Mouse (Mus musculus): ENCODE results near the gene Zfr. TPM values are rescaled to one million over a fixed set of nuclear protein-coding genes. Genes with fewer than 3 reads are reported as not detected.

Gene Zfr
- polyA plus RNA-seq, 1 experiment: 218 TPM

- DNase-seq: peak; percentile 66
- no peaks in the 10 kb centered on the region for H3K27me3 ChIP-seq (ENCODE audit: control insufficient read depth, insufficient read depth, low read length)
- TF ChIP-seq CTCF (IDR thresholded peaks at IDR 0.05; ENCODE audit: borderline replicate concordance, control insufficient read depth, extremely low read depth, insufficient read depth, low read length, poor library complexity) (no peak), POLR2A (IDR thresholded peaks at IDR 0.05; ENCODE audit: control insufficient read depth, extremely low read depth, insufficient read depth, low read length, poor library complexity) (no peak)
- H3K4me1 ChIP-seq (replicated peaks; ENCODE audit: control insufficient read depth, insufficient read depth, low read length): no peaks in the 10 kb centered on the region
- no peak overlapping the region for H3K4me3 ChIP-seq (ENCODE audit: control insufficient read depth, insufficient read depth, low read length)
- no peak overlapping the region for H3K27ac ChIP-seq (ENCODE audit: control insufficient read depth, insufficient read depth, low read length)
- 63% methylated on average over 10 of the region's 10 CpGs for WGBS
- H3K36me3 ChIP-seq (ENCODE audit: control insufficient read depth, insufficient read depth, low read length): no peaks in the 10 kb centered on the region
These were observed 25.7 kb upstream of the Zfr start for GRCm38 (mm10) chr15:12091781-12092458.

DNA sequence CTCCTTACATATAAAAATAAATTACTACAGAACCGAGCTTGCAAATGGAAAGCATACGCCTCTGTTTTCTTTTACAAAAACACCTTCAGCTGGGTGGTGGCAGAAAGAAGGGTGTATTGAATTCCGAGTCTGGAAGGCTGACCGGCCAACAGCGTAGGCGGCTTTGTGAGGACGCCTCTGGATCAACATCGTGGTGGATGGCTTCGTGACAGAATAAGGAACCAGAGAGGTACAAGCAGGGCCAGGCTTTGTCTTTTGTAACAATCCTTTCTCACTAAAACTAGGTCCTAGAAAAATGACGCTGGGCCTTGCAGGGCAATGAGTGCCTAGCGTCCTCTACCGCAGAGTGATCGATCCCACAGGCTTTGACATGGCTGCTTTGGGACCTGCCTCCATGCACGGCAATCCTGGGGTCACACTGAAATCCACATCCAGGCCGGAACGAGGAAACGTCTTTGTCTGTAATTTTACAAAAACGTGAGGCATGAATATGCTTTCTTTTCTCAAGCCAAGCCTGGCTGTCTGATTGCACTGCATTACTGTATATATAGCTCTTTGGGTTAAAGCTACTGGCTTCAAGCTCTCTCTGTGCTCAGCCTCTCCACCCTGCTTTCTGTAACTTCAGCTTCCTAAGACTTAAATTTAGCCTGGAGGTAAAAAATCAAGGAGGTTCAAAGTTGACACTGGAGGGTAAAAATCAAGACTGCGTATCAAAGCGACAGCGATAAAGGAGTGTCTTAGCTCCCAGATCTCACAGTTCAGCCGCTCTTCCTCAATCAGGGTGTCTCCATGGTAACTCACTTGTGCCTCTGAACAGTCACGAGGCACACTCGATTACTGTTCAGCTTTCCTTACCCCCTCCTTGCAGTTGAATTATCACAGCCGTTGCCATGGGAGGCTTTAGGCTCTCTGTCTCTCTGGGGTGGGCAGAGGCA, 24.3 kb upstream of the Zfr start:
- WGBS: 94% methylated on average over 25 of the region's 25 CpGs
- TF ChIP-seq POLR2A (IDR thresholded peaks at IDR 0.05; ENCODE audit: control insufficient read depth, extremely low read depth, insufficient read depth, low read length, poor library complexity) (no peak), CTCF (IDR thresholded peaks at IDR 0.05; ENCODE audit: borderline replicate concordance, control insufficient read depth, extremely low read depth, insufficient read depth, low read length, poor library complexity) (no peak)
- Histone ChIP-seq H3K27ac (ENCODE audit: control insufficient read depth, insufficient read depth, low read length) (no peak overlapping the region), H3K4me3 (ENCODE audit: control insufficient read depth, insufficient read depth, low read length) (no peak overlapping the region), H3K4me1 (replicated peaks; ENCODE audit: control insufficient read depth, insufficient read depth, low read length) (no peaks in the 10 kb centered on the region), H3K36me3 (ENCODE audit: control insufficient read depth, insufficient read depth, low read length) (no peaks in the 10 kb centered on the region), H3K27me3 (ENCODE audit: control insufficient read depth, insufficient read depth, low read length) (no peaks in the 10 kb centered on the region)
- DNase-seq: no peak

- H3K27me3 ChIP-seq (ENCODE audit: control insufficient read depth, insufficient read depth, low read length): no peaks in the 10 kb centered on the region
- TF ChIP-seq POLR2A (IDR thresholded peaks at IDR 0.05; ENCODE audit: control insufficient read depth, extremely low read depth, insufficient read depth, low read length, poor library complexity): no peak
- TF ChIP-seq CTCF (IDR thresholded peaks at IDR 0.05; ENCODE audit: borderline replicate concordance, control insufficient read depth, extremely low read depth, insufficient read depth, low read length, poor library complexity): no peak
- H3K4me1 ChIP-seq (replicated peaks; ENCODE audit: control insufficient read depth, insufficient read depth, low read length): no peaks in the 10 kb centered on the region
- no peak overlapping the region for H3K4me3 ChIP-seq (ENCODE audit: control insufficient read depth, insufficient read depth, low read length)
- no peak for DNase-seq
- no peaks in the 10 kb centered on the region for H3K36me3 ChIP-seq (ENCODE audit: control insufficient read depth, insufficient read depth, low read length)
- H3K27ac ChIP-seq (ENCODE audit: control insufficient read depth, insufficient read depth, low read length): no peak overlapping the region
- WGBS: 95% methylated on average over 4 of the region's 4 CpGs
These were observed 23.6 kb upstream of the Zfr start for GRCm38 (mm10) chr15:12093961-12094566.

DNA sequence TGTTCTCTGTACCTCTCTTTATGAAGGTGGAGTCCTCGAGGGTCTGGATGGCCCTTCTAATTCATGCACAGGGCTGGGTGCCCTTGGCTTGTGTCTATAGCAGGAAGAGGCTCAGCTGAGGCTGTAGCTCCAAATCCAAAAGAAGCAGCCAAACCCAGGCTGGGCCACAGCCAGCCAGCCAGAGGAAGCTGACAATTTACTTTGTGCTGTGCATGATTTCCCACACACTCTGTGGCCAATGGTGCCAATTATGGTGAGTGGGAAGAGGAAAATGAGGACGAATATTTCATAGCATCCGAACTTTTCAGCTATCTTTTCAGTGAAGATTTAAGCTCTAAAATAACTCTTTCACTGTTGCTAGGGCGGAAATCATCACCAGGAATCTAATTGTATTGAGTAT, 21.2 kb upstream of the Zfr start:
- H3K36me3 ChIP-seq (ENCODE audit: control insufficient read depth, insufficient read depth, low read length): no peaks in the 10 kb centered on the region
- TF ChIP-seq CTCF (IDR thresholded peaks at IDR 0.05; ENCODE audit: borderline replicate concordance, control insufficient read depth, extremely low read depth, insufficient read depth, low read length, poor library complexity) (no peak), POLR2A (IDR thresholded peaks at IDR 0.05; ENCODE audit: control insufficient read depth, extremely low read depth, insufficient read depth, low read length, poor library complexity) (no peak)
- DNase-seq: no peak
- 90% methylated on average over 4 of the region's 4 CpGs for WGBS
- H3K27me3 ChIP-seq (ENCODE audit: control insufficient read depth, insufficient read depth, low read length): no peaks in the 10 kb centered on the region
- no peaks in the 10 kb centered on the region for H3K4me1 ChIP-seq (replicated peaks; ENCODE audit: control insufficient read depth, insufficient read depth, low read length)
- H3K27ac ChIP-seq (ENCODE audit: control insufficient read depth, insufficient read depth, low read length): no peak overlapping the region
- H3K4me3 ChIP-seq (ENCODE audit: control insufficient read depth, insufficient read depth, low read length): no peak overlapping the region

DNA sequence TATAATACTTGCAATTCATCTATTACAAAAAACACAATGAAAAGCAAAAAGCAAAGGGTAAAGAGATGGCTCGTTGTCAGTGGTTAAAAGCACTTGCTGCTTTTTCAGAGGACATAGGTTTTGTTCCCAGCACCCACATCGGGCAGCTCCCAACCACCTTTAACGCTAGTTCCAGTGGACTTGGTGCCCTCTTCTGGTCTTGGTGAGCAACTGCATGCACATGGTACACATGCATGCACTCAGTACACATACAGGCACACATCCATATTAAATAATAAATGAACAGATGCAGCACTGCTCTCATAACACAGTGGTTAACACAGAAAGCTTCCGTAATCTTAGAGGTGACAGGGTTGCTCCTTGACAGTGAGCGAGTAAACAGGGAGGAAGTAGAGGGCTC, 20.3 kb upstream of the Zfr start:
- Histone ChIP-seq H3K4me3 (ENCODE audit: control insufficient read depth, insufficient read depth, low read length) (no peak overlapping the region), H3K27ac (ENCODE audit: control insufficient read depth, insufficient read depth, low read length) (no peak overlapping the region), H3K36me3 (ENCODE audit: control insufficient read depth, insufficient read depth, low read length) (no peaks in the 10 kb centered on the region), H3K4me1 (replicated peaks; ENCODE audit: control insufficient read depth, insufficient read depth, low read length) (no peaks in the 10 kb centered on the region), H3K27me3 (ENCODE audit: control insufficient read depth, insufficient read depth, low read length) (no peaks in the 10 kb centered on the region)
- DNase-seq: no peak
- TF ChIP-seq CTCF (IDR thresholded peaks at IDR 0.05; ENCODE audit: borderline replicate concordance, control insufficient read depth, extremely low read depth, insufficient read depth, low read length, poor library complexity): no peak
- 95% methylated on average over 5 of the region's 5 CpGs for whole genome bisulfite sequencing

GRCm38 (mm10) chr15:12100912-12101311, 16.7 kb upstream of the Zfr start:
- no peak overlapping the region for H3K27ac ChIP-seq (ENCODE audit: control insufficient read depth, insufficient read depth, low read length)
- H3K36me3 ChIP-seq (ENCODE audit: control insufficient read depth, insufficient read depth, low read length): no peaks in the 10 kb centered on the region
- no peak overlapping the region for H3K4me3 ChIP-seq (ENCODE audit: control insufficient read depth, insufficient read depth, low read length)
- TF ChIP-seq CTCF (IDR thresholded peaks at IDR 0.05; ENCODE audit: borderline replicate concordance, control insufficient read depth, extremely low read depth, insufficient read depth, low read length, poor library complexity) (no peak), POLR2A (IDR thresholded peaks at IDR 0.05; ENCODE audit: control insufficient read depth, extremely low read depth, insufficient read depth, low read length, poor library complexity) (no peak)
- no peaks in the 10 kb centered on the region for H3K27me3 ChIP-seq (ENCODE audit: control insufficient read depth, insufficient read depth, low read length)
- no peaks in the 10 kb centered on the region for H3K4me1 ChIP-seq (replicated peaks; ENCODE audit: control insufficient read depth, insufficient read depth, low read length)
- WGBS: 89% methylated on average over 5 of the region's 5 CpGs
- no peak for DNase-seq
